Mouse (Mus musculus): ENCODE measurements around the gene Smyd4. TPM values are rescaled to one million over a fixed set of nuclear protein-coding genes. Genes with fewer than 3 reads are reported as not detected.

The Smyd4 gene
- polyA plus RNA-seq, 1 experiment from 2014 or later: 9.2 TPM

- no peaks in the 10 kb centered on the region for H3K9me3 ChIP-seq
- H3K4me1 ChIP-seq (replicated peaks): peaks cover 10% of the 10 kb centered on the region; the same call in 1 of the 2 replicates
- no peaks in the 10 kb centered on the region for H3K27me3 ChIP-seq (replicated peaks)
- H3K4me3 ChIP-seq (replicated peaks): no peak overlapping the region
- H3K36me3 ChIP-seq: no peaks in the 10 kb centered on the region
- no peak overlapping the region for H3K9ac ChIP-seq
- H3K4me2 ChIP-seq (replicated peaks): no peak overlapping the region
- WGBS: 90% methylated on average over 3 of the region's 3 CpGs
- no peak for ATAC-seq
- no peak overlapping the region for H3K27ac ChIP-seq
Measured at GRCm38 (mm10) chr11:75423091-75423490, 74.9 kb downstream of the Smyd4 start.

- Histone ChIP-seq H3K27ac (no peak overlapping the region), H3K4me3 (replicated peaks) (no peak overlapping the region), H3K9ac (no peak overlapping the region), H3K4me2 (replicated peaks) (no peak overlapping the region), H3K27me3 (replicated peaks) (no peaks in the 10 kb centered on the region), H3K4me1 (replicated peaks) (peaks cover 10% of the 10 kb centered on the region; the same call in 1 of the 2 replicates), H3K9me3 (no peaks in the 10 kb centered on the region), H3K36me3 (no peaks in the 10 kb centered on the region)
- WGBS: 88% methylated on average over 9 of the region's 9 CpGs
- no peak for ATAC-seq
Measured at GRCm38 (mm10) chr11:75424033-75424432, 75.8 kb downstream of the Smyd4 start.

GRCm38 (mm10) chr11:75424459-75424858, 76.2 kb downstream of the Smyd4 start:
- no peaks in the 10 kb centered on the region for H3K9me3 ChIP-seq
- peaks cover 10% of the 10 kb centered on the region; the same call in 1 of the 2 replicates for H3K4me1 ChIP-seq (replicated peaks)
- no peak overlapping the region for H3K4me2 ChIP-seq (replicated peaks)
- no peak overlapping the region for H3K9ac ChIP-seq
- whole genome bisulfite sequencing: 85% methylated on average over 3 of the region's 3 CpGs
- H3K36me3 ChIP-seq: no peaks in the 10 kb centered on the region
- peak; percentile 79 for ATAC-seq
- H3K4me3 ChIP-seq (replicated peaks): no peak overlapping the region
- no peaks in the 10 kb centered on the region for H3K27me3 ChIP-seq (replicated peaks)
- no peak overlapping the region for H3K27ac ChIP-seq

GRCm38 (mm10) chr11:75429019-75429705, 80.9 kb downstream of the Smyd4 start:
- 71% methylated on average over 9 of the region's 9 CpGs for WGBS

GRCm38 (mm10) chr11:75431307-75431706, 83.1 kb downstream of the Smyd4 start:
- H3K36me3 ChIP-seq: no peaks in the 10 kb centered on the region
- no peaks in the 10 kb centered on the region for H3K9me3 ChIP-seq
- WGBS: 84% methylated on average over 11 of the region's 11 CpGs
- H3K27ac ChIP-seq: no peak overlapping the region
- no peaks in the 10 kb centered on the region for H3K27me3 ChIP-seq (replicated peaks)
- H3K4me1 ChIP-seq (replicated peaks): no peaks in the 10 kb centered on the region
- no peak for ATAC-seq
- no peak overlapping the region for H3K4me2 ChIP-seq (replicated peaks)
- H3K9ac ChIP-seq: no peak overlapping the region
- no peak overlapping the region for H3K4me3 ChIP-seq (replicated peaks)

More at GRCm38 (mm10) chr11:75429019-75429705, 80.9 kb downstream of the Smyd4 start:
- no peaks in the 10 kb centered on the region for H3K36me3 ChIP-seq
- no peak overlapping the region for H3K4me2 ChIP-seq (replicated peaks)
- no peaks in the 10 kb centered on the region for H3K9me3 ChIP-seq
- no peaks in the 10 kb centered on the region for H3K27me3 ChIP-seq (replicated peaks)
- no peak overlapping the region for H3K27ac ChIP-seq
- H3K9ac ChIP-seq: no peak overlapping the region
- no peaks in the 10 kb centered on the region for H3K4me1 ChIP-seq (replicated peaks)
- no peak overlapping the region for H3K4me3 ChIP-seq (replicated peaks)
- ATAC-seq: no peak

- 85% methylated on average over 5 of the region's 5 CpGs for WGBS
- no peak overlapping the region for H3K27ac ChIP-seq
- H3K4me3 ChIP-seq (replicated peaks): no peak overlapping the region
- no peaks in the 10 kb centered on the region for H3K9me3 ChIP-seq
- H3K4me1 ChIP-seq (replicated peaks): no peaks in the 10 kb centered on the region; the same call in 1 of the 2 replicates
- H3K36me3 ChIP-seq: no peaks in the 10 kb centered on the region
- ATAC-seq: no peak
- no peak overlapping the region for H3K4me2 ChIP-seq (replicated peaks)
- H3K27me3 ChIP-seq (replicated peaks): no peaks in the 10 kb centered on the region
- H3K9ac ChIP-seq: no peak overlapping the region
Measured at GRCm38 (mm10) chr11:75434138-75434537, 85.9 kb downstream of the Smyd4 start.

GRCm38 (mm10) chr11:75438194-75438593, 90.0 kb downstream of the Smyd4 start:
- Histone ChIP-seq H3K4me1 (replicated peaks) (peaks cover 4% of the 10 kb centered on the region; the same call in 1 of the 2 replicates), H3K36me3 (0 out of 2 replicates have a peak, but pooled peaks cover 9% of the 10 kb centered on the region), H3K9me3 (no peaks in the 10 kb centered on the region), H3K4me3 (replicated peaks) (no peak overlapping the region), H3K4me2 (replicated peaks) (no peak overlapping the region), H3K27me3 (replicated peaks) (no peaks in the 10 kb centered on the region), H3K27ac (no peak overlapping the region), H3K9ac (no peak overlapping the region)
- no peak for ATAC-seq
- 78% methylated on average over 13 of the region's 13 CpGs for WGBS

GRCm38 (mm10) chr11:75438804-75439203, 90.6 kb downstream of the Smyd4 start:
- Histone ChIP-seq H3K4me3 (replicated peaks) (no peak overlapping the region), H3K4me2 (replicated peaks) (no peak overlapping the region), H3K9ac (no peak overlapping the region), H3K27me3 (replicated peaks) (no peaks in the 10 kb centered on the region), H3K36me3 (peaks cover 9% of the 10 kb centered on the region; the same call in 1 of the 2 replicates), H3K4me1 (replicated peaks) (peaks cover 4% of the 10 kb centered on the region; the same call in 1 of the 2 replicates), H3K27ac (no peak overlapping the region), H3K9me3 (no peaks in the 10 kb centered on the region)
- no peak for ATAC-seq
- WGBS: 89% methylated on average over 3 of the region's 3 CpGs

GRCm38 (mm10) chr11:75439363-75439762, 91.1 kb downstream of the Smyd4 start, which contains the start of gene Serpinf2:
Gene Serpinf2 (minus strand): TSS chr11:75439591.
- H3K27me3 ChIP-seq (replicated peaks): no peaks in the 10 kb centered on the region
- peaks cover 4% of the 10 kb centered on the region; the same call in 1 of the 2 replicates for H3K4me1 ChIP-seq (replicated peaks)
- WGBS: 65% methylated on average over 6 of the region's 6 CpGs
- peaks cover 9% of the 10 kb centered on the region; the same call in 1 of the 2 replicates for H3K36me3 ChIP-seq
- H3K9ac ChIP-seq: 0 out of 2 replicates have a peak within 1 kb of the TSS, but pooled peaks have one; percentile 13
- no peaks in the 10 kb centered on the region for H3K9me3 ChIP-seq
- no peak within 1 kb of the TSS for H3K4me3 ChIP-seq (replicated peaks)
- ATAC-seq: peak; percentile 86
- H3K4me2 ChIP-seq (replicated peaks): 0 out of 2 replicates have a peak within 1 kb of the TSS, but pooled peaks have one; percentile 17
- H3K27ac ChIP-seq: no peak within 1 kb of the TSS

GRCm38 (mm10) chr11:75439951-75440350, 91.7 kb downstream of the Smyd4 start:
- 89% methylated on average over 3 of the region's 3 CpGs for WGBS
- Histone ChIP-seq H3K36me3 (peaks cover 9% of the 10 kb centered on the region; the same call in 1 of the 2 replicates), H3K4me1 (replicated peaks) (peaks cover 4% of the 10 kb centered on the region; the same call in 1 of the 2 replicates), H3K9ac (no peak overlapping the region), H3K9me3 (no peaks in the 10 kb centered on the region), H3K27me3 (replicated peaks) (no peaks in the 10 kb centered on the region), H3K4me2 (replicated peaks) (no peak overlapping the region), H3K27ac (no peak overlapping the region), H3K4me3 (replicated peaks) (no peak overlapping the region)
- no peak for ATAC-seq

- Histone ChIP-seq H3K27me3 (replicated peaks) (no peaks in the 10 kb centered on the region), H3K4me2 (replicated peaks) (no peak overlapping the region), H3K4me1 (replicated peaks) (peaks cover 4% of the 10 kb centered on the region; the same call in 1 of the 2 replicates), H3K9ac (no peak overlapping the region), H3K36me3 (peaks cover 9% of the 10 kb centered on the region; the same call in 1 of the 2 replicates), H3K4me3 (replicated peaks) (no peak overlapping the region), H3K27ac (no peak overlapping the region), H3K9me3 (no peaks in the 10 kb centered on the region)
- ATAC-seq: no peak
- 75% methylated on average over 7 of the region's 7 CpGs for WGBS
Measured at GRCm38 (mm10) chr11:75441034-75441433, 92.8 kb downstream of the Smyd4 start.

GRCm38 (mm10) chr11:75441601-75442000, 93.4 kb downstream of the Smyd4 start:
- Histone ChIP-seq H3K36me3 (peaks cover 9% of the 10 kb centered on the region; the same call in 1 of the 2 replicates), H3K4me3 (replicated peaks) (no peak overlapping the region), H3K4me1 (replicated peaks) (peaks cover 4% of the 10 kb centered on the region; the same call in 1 of the 2 replicates), H3K27ac (no peak overlapping the region), H3K9ac (no peak overlapping the region), H3K9me3 (no peaks in the 10 kb centered on the region), H3K27me3 (replicated peaks) (no peaks in the 10 kb centered on the region), H3K4me2 (replicated peaks) (no peak overlapping the region)
- WGBS: 91% methylated on average over 16 of the region's 16 CpGs
- no peak for ATAC-seq

All from intestine, embryonic 15.5 days (tissue).